Comparison of ENCODE assay signal across 8 mouse cellular contexts in genomic region chr15:77359486-77359885, GRCm38 (mm10). TPM values are rescaled to one million over a fixed set of nuclear protein-coding genes. Genes with fewer than 3 reads are reported as not detected.
DNase-seq lines count a peak whose midpoint lies in the region; ATAC-seq and TF ChIP-seq lines count a peak whose summit lies in the region.

No protein-coding gene starts in this region.

- H3K27ac ChIP-seq in liver, adult 2 months (replicated peaks; ENCODE audit: insufficient read depth, low read depth, low read length) = 0 out of 2 replicates have a peak overlapping the region, but pooled peaks have one; percentile 11
- H3K27ac ChIP-seq in liver, embryonic 12.5 days = no peak overlapping the region
- peak overlapping the region; percentile 57 for H3K27ac ChIP-seq in kidney, adult 2 months (ENCODE audit: insufficient read depth, low read depth, low read length)

- no peaks in the 10 kb centered on the region for H3K36me3 ChIP-seq in liver, adult 2 months (ENCODE audit: control insufficient read depth, insufficient read depth, low read length)
- H3K36me3 ChIP-seq in liver, embryonic 12.5 days = no peaks in the 10 kb centered on the region
- H3K36me3 ChIP-seq in kidney, adult 2 months (ENCODE audit: control insufficient read depth, insufficient read depth, low read length) = no peaks in the 10 kb centered on the region

- H3K9ac ChIP-seq in liver, adult 2 months (ENCODE audit: low read depth, low read length) = no peak overlapping the region
- no peak overlapping the region for H3K9ac ChIP-seq in liver, embryonic 12.5 days

- TF ChIP-seq CTCF in liver, adult 2 months (IDR thresholded peaks at IDR 0.05; ENCODE audit: low read depth, low read length) = no peak
- no peak for TF ChIP-seq CTCF in kidney, adult 2 months (conservative IDR thresholded peaks at IDR 0.05; ENCODE audit: insufficient read depth, insufficient read length, low read depth, low read length)

- H3K4me1 ChIP-seq in liver, adult 2 months (ENCODE audit: control insufficient read depth, insufficient read depth, low read length) = no peaks in the 10 kb centered on the region
- peaks cover 26% of the 10 kb centered on the region for H3K4me1 ChIP-seq in liver, embryonic 12.5 days
- H3K4me1 ChIP-seq in kidney, adult 2 months (ENCODE audit: control insufficient read depth, insufficient read depth, low read length) = 0 out of 2 replicates have a peak, but pooled peaks cover 4% of the 10 kb centered on the region

- no peak for TF ChIP-seq POLR2A in liver, adult 2 months (IDR thresholded peaks at IDR 0.05; ENCODE audit: extremely low read depth, insufficient read depth, low read length)
- no peak for TF ChIP-seq POLR2A in kidney, adult 2 months (IDR thresholded peaks at IDR 0.05; ENCODE audit: low read depth, low read length)

- no peaks in the 10 kb centered on the region for H3K27me3 ChIP-seq in liver, adult 2 months (ENCODE audit: control insufficient read depth, insufficient read depth, low read length)
- peaks cover 26% of the 10 kb centered on the region for H3K27me3 ChIP-seq in liver, embryonic 12.5 days (replicated peaks)
- no peaks in the 10 kb centered on the region for H3K27me3 ChIP-seq in kidney, adult 2 months (replicated peaks; ENCODE audit: control insufficient read depth, insufficient read depth, low read length)

- H3K4me3 ChIP-seq in liver, adult 2 months (ENCODE audit: insufficient read depth, low read depth, low read length) = no peak overlapping the region
- H3K4me3 ChIP-seq in liver, embryonic 12.5 days = no peak overlapping the region
- H3K4me3 ChIP-seq in kidney, adult 2 months (ENCODE audit: insufficient read depth, low read depth, low read length) = no peak overlapping the region

- H3K79me2 ChIP-seq in liver, adult 2 months (ENCODE audit: control insufficient read depth, insufficient read depth, low read length) = no peaks in the 10 kb centered on the region

- DNase-seq in liver, adult 2 months (ENCODE audit: extremely low read depth, low read depth, low spot score) = no peak
- peak; percentile 46 for DNase-seq in gastrocnemius, postnatal 10 days
- DNase-seq in kidney, adult 2 months = peak; percentile 82
- DNase-seq in layer of hippocampus, adult 8-10 months (ENCODE audit: low spot score in 2 of 2) = no peak
- DNase-seq in retina, embryonic 14.5 days (ENCODE audit: low spot score) = no peak
- DNase-seq in cerebellum, postnatal 36 days = no peak

- no peak for ATAC-seq in liver, embryonic 12.5 days
- ATAC-seq in monocyte, adult 5-6 weeks (replicated peaks; ENCODE audit: insufficient number of reproducible peaks, low FRiP score, low TSS enrichment, poor library complexity, severe bottlenecking) = peak; percentile 56; the same call in 1 of the 2 replicates

- H3K4me2 ChIP-seq in liver, embryonic 12.5 days = no peak overlapping the region

- 73% methylated on average over 9 of the region's 9 CpGs for WGBS in liver, adult 2 months
- WGBS in liver, embryonic 12.5 days (ENCODE audit: insufficient replicate concordance) = 62% methylated on average over 9 of the region's 9 CpGs
- 65% methylated on average over 9 of the region's 9 CpGs for WGBS in kidney, adult 2 months

- H3K9me3 ChIP-seq in liver, embryonic 12.5 days (replicated peaks) = no peaks in the 10 kb centered on the region

RNA-seq across cellular contexts. Expression of gene Apol7a, which starts 39.4 kb away (rescaled TPM):
- total RNA-seq in liver, adult 2 months (2014; rRNA removed) = 104 and 121 TPM in 2 replicates
- 89.7 and 93.2 TPM in 2 replicates for polyA plus RNA-seq in liver, adult 2 months (2012; rRNA removed)
- polyA plus RNA-seq in liver, embryonic 12.5 days (2016; fragmentation: Nextera tagmentation; extraction: Ambion mirVana) = 0.10 and 0.11 TPM in 2 replicates
- under 1 TPM; 0.14 to 0.29 TPM for total RNA-seq in gastrocnemius, postnatal 10 days (2021)
- not detected in 2 replicates for polyA plus RNA-seq in kidney, adult 2 months (2012; rRNA removed)
- total RNA-seq in monocyte, adult 5-6 weeks (2017) = not detected in 3 replicates
- total RNA-seq in layer of hippocampus, adult 8-10 months (2022) = 1 to 10 TPM in 1 of 4 experiments, under 1 TPM in 2, not detected in 1; 0.14 to 1.3 (median 0.82) TPM

RNA-seq across cellular contexts. Expression of gene Apol9a, which starts 51.4 kb away (rescaled TPM):
- 59.3 and 69.5 TPM in 2 replicates for total RNA-seq in liver, adult 2 months (2014; rRNA removed)
- polyA plus RNA-seq in liver, adult 2 months (2012; rRNA removed) = 44.3 and 80.3 TPM in 2 replicates
- not detected in 2 replicates for polyA plus RNA-seq in liver, embryonic 12.5 days (2016; fragmentation: Nextera tagmentation; extraction: Ambion mirVana)
- not detected for total RNA-seq in gastrocnemius, postnatal 10 days (2021)
- 1.5 and 1.7 TPM in 2 replicates for polyA plus RNA-seq in kidney, adult 2 months (2012; rRNA removed)
- not detected in 3 replicates for total RNA-seq in monocyte, adult 5-6 weeks (2017)
- under 1 TPM in 1 of 4 experiments, not detected in 3; 0.32 TPM for total RNA-seq in layer of hippocampus, adult 8-10 months (2022)

RNA-seq across cellular contexts. Expression of gene Rbfox2, which starts 52.7 kb away (rescaled TPM):
- 17.4 and 21.6 TPM in 2 replicates for total RNA-seq in liver, adult 2 months (2014; rRNA removed)
- 18.2 and 21.5 TPM in 2 replicates for polyA plus RNA-seq in liver, adult 2 months (2012; rRNA removed)
- 13.0 and 13.1 TPM in 2 replicates for polyA plus RNA-seq in liver, embryonic 12.5 days (2016; fragmentation: Nextera tagmentation; extraction: Ambion mirVana)
- 100 to 1,000 TPM; 219 to 240 TPM for total RNA-seq in gastrocnemius, postnatal 10 days (2021)
- 18.7 and 20.3 TPM in 2 replicates for polyA plus RNA-seq in kidney, adult 2 months (2012; rRNA removed)
- total RNA-seq in monocyte, adult 5-6 weeks (2017) = 0.29 TPM in 1 of 3 replicates, not detected in the others
- 100 to 1,000 TPM; 200 to 279 (median 237) TPM for total RNA-seq in layer of hippocampus, adult 8-10 months (2022)

Comparison
In these comparisons a context has a peak if more than half of its experiments do, and no peak if none do; other contexts are left out.
1. DNase-seq: peak in gastrocnemius, postnatal 10 days (single experiment) and kidney, adult 2 months (single experiment); none in liver, adult 2 months (single experiment), layer of hippocampus, adult 8-10 months (0 of 2), retina, embryonic 14.5 days (single experiment) and cerebellum, postnatal 36 days (0 of 2).
2. RNA of gene Apol7a, which starts 39.4 kb away (total RNA-seq): 104 to 121 TPM in liver, adult 2 months; 0.14 to 1.3 TPM in layer of hippocampus, adult 8-10 months, 0.14 to 0.29 TPM in gastrocnemius, postnatal 10 days and not detected in monocyte, adult 5-6 weeks; every median in the first group is over 10 times any median in the second.
3. RNA of gene Apol9a, which starts 51.4 kb away (total RNA-seq): 59.3 to 69.5 TPM in liver, adult 2 months; not detected in gastrocnemius, postnatal 10 days, 0.32 TPM in layer of hippocampus, adult 8-10 months and not detected in monocyte, adult 5-6 weeks; every median in the first group is over 10 times any median in the second.
4. RNA of gene Rbfox2, which starts 52.7 kb away (total RNA-seq): 200 to 279 TPM in layer of hippocampus, adult 8-10 months, 219 to 240 TPM in gastrocnemius, postnatal 10 days and 17.4 to 21.6 TPM in liver, adult 2 months; 0.29 TPM in monocyte, adult 5-6 weeks; every median in the first group is over 10 times any median in the second.